Mouse (Mus musculus) MEL (cell line): ENCODE data around the gene Art3.

ENCODE experiments used
- CTCF ChIP-seq, 3 experiments: IDR thresholded peaks in 2 of 3; conservative IDR thresholded peaks in 1 of 3; 2 replicates each; pipeline ENCODE4 v1.5.1; 2011 to 2012; ENCODE audit warnings: low read length in 3 of 3, low read depth in 2 of 3, mild to moderate bottlenecking in 2 of 3, improper control_type of control experiment in 1 of 3, inconsistent platforms in 1 of 3, mixed read lengths in 1 of 3, moderate library complexity in 1 of 3; ENCODE audit not compliant: control insufficient read depth in 1 of 3, insufficient read depth in 1 of 3, poor library complexity in 1 of 3, severe bottlenecking in 1 of 3
- ELF1 ChIP-seq: IDR thresholded peaks from 2 replicates; pipeline ENCODE4 v1.6.1; 2014; ENCODE audit warnings: low read depth, mild to moderate bottlenecking, inconsistent platforms, low read length, improper control_type of control experiment, moderate library complexity
- HCFC1 ChIP-seq: IDR thresholded peaks from 2 replicates; pipeline ENCODE4 v1.6.1; 2012; ENCODE audit warnings: low read depth, mild to moderate bottlenecking, inconsistent platforms, low read length, improper control_type of control experiment, moderate library complexity
- TAL1 ChIP-seq: IDR thresholded peaks from 2 replicates; pipeline ENCODE4 v1.6.1; 2012; ENCODE audit warnings: mild to moderate bottlenecking, inconsistent platforms, low read length, moderate library complexity, mixed read lengths

DNA sequence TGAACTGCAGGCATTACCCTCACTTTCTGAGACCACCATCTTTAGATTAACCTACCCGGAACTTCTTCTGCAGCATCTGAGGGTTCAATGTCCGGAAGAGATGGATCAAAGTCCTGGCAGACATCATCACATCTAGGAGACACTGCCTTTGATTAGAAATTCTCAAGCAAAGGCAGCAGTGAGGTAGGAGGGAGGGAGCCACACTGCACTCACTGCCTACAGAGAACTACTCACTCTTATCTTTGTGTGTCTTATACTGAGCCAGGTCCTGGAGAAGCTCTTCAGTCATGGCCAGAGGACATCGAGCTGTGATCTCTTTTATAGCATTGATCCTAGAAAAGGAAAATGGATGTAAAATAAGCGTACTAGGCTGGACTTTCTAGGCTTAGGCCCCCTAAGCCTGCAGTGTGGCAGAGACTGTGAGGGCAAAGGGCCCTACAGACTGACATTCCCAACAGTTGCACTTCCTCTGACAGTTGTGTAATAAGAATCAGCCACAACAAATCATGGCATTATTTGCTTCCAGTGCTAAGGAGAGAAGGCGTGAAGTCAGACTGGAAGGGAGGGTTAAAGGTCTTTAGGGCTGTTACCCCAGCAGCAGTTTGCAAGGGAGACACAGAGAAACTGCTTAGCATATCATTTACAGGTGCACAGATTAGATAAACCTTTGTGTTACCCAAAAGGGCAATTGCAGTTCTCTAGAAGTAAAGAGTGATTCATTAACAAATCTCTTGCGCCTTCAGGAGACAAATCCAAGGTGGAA, 39.8 kb upstream of the Art3 start:
- no peak for TF ChIP-seq ELF1
- TF ChIP-seq CTCF (IDR thresholded peaks at IDR 0.05 in 2 of 3, conservative IDR thresholded peaks at IDR 0.05 in 1 of 3; ENCODE audit: control insufficient read depth in 1 of 3, insufficient read depth in 1 of 3, low read depth in 2 of 3, low read length in 3 of 3, poor library complexity in 1 of 3, severe bottlenecking in 1 of 3), result no peak
- TF ChIP-seq TAL1, result no peak
- TF ChIP-seq HCFC1, result no peak
